Mouse (Mus musculus) cerebellum, postnatal 36 days (tissue): ENCODE data around the gene Plch2.

Experiments used
- DNase-seq, 2 experiments: peaks; one replicate each; pipeline ENCODE4 v3.0.0; 2021 to 2022; ENCODE audit warnings: mixed read lengths in 2 of 2

The Plch2 gene

DNA sequence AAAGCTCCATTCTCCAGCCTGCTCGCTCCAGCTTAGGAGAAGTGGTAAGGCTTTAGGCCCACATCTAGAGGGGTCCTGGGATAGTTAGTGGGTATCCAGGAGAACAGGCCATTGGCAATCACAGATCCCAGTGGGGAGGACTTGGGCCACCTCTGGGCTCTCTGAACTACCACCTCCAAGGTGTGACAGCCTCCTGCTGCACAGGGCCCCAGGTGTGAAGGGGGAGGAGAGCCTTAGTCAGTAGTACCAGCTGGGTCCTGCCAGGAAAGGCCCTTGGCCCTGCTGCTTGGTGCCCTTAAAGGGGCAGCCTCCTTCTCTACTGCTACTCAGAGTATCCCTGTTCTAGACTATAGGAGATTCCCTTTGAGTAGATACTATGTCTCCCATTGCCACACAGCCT is 36.4 kb downstream of the Plch2 start:
- no peak for DNase-seq

DNA sequence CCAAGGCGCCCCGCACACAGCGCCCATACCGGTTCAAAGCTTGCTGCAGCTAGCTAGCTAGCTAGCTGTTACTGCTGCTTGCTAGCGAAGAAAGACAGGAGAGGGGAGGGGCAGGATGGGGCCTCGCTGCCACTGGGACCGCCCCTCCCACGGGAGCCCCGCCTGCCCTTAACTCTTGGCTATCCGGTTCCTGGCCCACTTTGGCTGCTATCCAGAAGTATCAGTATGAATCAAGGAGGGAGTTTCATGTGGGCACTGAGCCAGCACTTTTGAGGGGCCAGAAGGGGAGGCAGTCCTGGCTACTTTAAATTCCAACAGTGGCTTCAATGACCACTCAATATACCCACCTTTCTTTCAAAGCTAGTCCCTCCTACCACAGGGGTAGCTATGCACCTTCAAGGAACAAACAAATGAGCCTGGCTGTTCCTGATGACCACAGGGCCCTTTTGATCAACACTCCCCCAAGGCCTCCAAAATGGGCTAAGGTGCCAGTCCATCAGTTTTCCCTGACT is 37.2 kb downstream of the Plch2 start:
- DNase-seq: peak; percentile 88 to 91

DNA sequence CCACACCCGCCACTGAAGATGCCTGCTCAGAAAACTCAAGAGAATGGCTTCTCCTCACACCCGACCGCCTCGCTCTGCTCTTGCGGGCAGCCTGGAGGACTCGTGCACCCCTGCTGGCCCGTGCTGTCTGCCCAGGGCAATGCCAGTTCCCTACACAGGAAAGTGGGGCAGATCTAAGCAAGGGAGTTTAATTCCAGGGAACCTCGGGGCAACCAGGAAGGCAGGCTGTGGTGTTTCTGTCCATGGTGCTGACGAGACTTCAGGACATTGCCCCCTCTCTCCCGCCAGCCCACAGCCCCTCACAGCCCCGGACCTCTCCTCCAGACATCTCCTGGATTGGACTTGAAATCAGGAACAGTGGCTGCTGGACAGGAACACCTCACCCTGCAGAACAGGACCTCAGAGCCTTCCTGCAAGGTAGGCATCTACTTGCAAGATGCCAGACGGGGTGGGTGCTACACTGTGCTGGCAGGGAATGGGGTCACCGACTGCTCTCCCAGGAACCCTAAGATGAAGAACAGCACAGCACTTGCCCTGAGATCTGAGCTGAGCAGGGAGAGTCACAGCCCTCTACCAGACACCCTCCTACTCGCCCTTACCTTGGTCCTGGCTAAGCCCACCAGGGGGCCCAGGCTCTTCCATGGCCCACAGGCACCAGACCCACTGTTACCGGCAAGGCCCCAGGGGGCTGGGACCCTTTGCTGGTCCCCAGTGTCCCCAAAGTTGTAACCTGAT is 37.8 kb downstream of the Plch2 start:
- peak; percentile 78 to 80 for DNase-seq

DNA sequence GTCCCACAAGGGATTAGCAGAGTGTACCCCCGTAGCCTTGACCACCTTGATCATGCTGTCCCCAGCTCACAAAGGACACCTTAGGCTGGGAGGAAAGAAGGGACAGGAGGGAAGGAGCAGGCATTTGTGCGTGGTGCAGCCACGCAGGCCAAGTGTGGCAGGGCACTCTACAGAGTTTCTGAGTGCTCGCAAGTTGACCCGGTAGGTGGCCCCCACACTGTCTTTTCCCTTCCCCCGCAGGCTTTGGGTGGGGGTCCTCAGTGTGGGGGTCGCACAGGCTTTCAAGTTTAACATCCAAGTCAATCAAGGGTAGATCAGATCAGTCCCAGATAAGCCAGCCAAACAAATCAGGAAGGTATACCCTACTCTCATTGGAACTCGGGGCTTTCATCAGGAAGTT is 38.5 kb downstream of the Plch2 start:
- no peak for DNase-seq

DNA sequence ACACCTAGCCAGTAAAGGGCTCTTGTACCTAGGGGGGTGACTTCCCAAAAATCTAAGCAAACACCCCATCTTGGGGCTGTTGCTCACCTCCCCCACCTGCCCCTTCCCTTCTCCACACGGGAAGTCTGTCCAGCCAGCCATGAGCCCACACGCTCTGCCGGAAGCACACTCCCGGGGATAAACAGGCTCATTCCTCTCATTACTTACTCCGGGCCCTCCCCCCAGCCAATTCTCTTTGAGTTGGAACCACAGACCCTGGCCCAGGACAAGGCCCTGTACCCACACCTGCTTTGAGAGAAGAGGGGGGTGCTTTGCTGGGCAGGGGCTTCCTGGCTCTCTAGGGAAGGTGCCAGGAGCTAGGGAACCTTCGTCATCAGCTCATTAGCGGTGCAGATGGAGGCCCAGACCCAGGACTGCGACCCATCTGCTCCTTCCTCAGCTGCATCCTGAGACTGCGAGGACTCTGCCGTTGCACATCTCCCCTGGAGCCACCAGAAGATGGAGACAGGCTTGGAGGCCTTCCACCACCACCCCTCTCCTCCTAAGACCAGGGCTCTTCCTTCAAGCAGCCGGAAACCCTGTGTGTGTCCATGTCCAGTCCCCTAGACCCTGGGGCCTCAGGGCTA is 39.2 kb downstream of the Plch2 start:
- peak; percentile 65 to 72 for DNase-seq

DNA sequence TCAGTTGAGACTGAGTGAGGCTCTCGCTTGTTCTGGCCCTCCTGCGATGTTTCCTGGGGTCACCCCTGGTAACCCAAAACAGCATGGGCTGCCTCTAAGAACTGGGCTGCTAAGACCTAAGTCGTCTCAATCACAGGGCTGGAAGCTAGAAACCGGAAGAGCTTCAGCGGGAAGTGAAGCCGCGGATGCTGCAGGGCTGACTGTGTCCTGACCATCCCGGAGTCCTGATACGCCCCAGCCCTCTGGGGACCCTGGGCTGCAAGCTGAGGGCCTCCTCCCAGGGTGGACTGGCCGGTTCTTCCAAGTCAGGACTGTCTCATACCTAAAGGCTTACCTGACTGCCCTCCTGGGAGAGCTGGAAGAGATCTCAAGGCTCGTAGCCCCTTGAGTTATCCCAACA is 39.8 kb downstream of the Plch2 start:
- DNase-seq: peak in 1 of 2 experiments; percentile 43

DNA sequence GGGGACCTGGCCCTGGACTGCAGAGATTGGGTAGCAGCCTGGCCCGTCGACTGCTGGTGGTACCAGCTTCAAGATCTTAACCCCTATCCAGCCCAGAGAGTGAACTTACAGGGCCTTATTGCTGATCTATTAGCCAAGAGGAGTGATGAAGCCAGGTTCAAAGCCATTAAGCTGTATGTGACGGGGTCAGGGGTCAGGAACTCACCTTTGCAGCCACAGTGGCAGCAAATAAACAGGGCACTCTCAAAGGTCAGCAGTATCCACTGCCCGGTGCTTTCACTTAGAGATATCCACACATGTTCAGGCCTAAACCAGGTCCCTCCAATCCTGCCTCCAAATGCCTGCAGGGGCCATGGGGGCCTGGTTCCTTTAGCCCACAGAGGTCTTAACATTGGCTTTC is 41.0 kb downstream of the Plch2 start:
- no peak for DNase-seq

DNA sequence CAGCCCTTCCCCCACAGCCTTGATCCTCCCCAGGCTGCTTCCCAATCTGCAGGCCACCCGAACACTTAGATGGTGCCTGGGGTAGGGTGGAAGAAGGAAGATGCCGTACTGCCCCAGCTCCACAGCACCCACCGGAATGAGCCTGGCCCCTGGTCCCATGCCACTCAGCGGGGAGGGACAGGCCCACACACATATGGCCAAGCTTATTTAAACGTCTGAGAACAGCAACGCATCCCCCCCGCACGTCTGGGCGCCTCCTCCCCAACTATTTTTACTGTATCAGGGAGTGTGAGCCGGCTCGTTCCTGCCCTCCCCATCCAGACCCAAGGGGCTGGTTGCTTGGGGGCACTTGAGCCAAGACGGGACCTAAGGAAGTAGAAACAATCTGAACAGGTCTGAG is 41.8 kb downstream of the Plch2 start:
- DNase-seq: no peak

DNA sequence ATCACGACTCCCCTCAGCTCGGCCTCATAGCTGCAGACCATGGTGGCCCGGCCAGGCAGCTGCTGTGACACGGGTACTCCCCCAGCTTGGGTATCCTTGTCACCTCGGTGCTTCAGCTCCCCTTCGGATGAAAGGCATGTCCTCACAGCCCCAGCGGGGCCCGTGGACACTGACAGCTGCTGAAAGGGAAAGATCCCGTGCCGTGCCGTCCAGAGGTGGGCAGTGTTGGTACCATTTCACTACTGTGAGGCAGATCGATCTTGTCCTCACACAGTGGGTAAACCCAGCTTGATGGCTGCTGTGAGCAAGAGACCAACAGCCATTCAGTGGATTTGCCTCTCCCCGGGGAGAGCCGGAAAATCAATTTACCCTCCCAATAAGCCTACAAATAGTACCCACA is 42.3 kb downstream of the Plch2 start:
- DNase-seq: no peak

DNA sequence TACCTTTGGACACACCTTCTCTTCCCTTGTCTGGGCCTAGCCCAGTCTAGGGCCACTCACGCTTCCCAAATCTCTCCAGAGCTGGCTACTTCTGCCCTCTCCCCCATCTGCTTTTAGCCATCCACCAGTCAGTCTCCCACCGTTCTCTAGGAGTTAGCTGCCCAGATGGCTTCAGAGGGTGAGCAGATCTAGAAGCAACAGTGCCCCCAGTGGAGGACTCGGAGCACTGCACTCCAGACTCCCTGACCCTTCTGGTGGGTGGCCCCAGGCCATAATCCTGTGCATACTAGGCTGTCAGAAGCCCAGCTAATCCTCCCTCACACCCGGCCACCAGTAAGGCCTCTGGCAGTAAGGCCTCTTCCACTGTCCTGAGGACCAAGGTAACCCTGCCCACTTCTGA is 43.8 kb downstream of the Plch2 start:
- DNase-seq: peak; percentile 83 to 84

DNA sequence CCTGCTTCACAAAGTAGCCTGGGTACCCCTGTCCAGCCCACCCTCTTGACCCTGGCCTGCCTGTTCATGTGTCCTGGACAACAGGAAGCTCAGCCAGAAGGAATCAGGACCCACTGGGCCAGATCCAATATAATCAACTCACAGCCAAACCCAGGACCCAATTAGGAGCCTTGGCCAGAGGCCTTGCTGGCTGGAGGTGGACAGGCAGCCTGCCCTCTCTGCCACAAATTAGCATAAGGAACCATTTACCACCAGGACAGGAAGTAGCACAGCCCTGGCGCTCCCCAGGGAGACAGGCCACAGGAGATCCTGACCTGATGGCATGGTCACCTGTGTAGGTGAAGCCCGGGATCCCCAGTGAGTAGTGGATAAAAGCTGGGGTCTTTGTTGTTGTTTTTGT is 44.5 kb downstream of the Plch2 start:
- peak; percentile 60 to 61 for DNase-seq

DNA sequence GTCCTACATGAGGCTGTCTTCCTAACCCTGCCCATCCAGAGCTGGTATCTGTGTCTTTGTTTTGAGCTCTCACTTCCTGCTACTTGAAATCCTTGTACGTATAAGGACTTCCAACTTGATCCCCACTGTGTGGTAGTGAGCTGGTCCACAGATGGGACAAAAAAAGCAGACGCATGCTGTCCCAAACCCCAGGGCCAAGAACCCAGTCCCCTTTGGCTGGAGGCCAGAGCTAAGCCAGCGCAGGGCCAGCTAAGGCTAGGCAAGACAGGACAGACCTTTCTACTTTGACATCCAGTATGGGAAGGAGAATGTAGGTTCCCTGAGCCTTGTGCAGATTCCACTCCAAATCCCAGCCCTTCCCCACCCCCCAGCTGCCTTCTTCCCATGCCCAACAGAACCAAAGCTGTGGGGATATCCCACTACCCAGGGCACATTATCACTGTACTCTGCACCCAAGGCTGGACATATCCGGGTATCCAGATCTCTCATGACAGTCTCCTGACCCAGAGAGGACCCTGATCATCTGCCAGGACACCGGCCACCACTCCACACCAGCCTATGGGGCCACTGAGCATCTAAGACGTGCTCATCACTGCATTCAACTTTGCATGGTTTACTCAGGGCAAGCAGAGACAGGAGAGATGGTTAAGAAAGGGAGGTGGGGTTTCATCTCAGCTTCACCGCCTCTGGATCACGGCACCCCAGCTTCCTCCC is 45.1 kb downstream of the Plch2 start:
- DNase-seq: peak; percentile 56 to 64

DNA sequence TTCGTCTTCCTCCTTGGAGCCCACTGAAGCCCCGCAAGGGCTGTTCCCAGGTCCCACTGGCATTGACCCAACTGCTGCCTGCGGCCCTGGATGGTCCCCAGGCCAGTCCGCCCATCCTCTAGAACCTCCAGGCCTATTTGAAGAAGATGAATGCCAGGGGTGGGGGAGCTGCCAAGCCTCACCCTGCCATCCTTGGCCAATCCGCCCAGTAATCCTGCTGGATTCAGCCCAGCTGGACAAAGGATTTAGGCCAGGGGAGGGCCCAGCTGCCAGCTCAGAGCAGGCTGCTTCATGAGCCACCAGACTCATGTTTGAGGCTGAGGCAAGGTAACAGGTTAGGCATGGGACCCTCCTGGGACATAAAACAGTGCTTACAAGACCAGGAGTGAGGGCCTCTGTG is 45.7 kb downstream of the Plch2 start:
- DNase-seq: peak; percentile 85 to 88

DNA sequence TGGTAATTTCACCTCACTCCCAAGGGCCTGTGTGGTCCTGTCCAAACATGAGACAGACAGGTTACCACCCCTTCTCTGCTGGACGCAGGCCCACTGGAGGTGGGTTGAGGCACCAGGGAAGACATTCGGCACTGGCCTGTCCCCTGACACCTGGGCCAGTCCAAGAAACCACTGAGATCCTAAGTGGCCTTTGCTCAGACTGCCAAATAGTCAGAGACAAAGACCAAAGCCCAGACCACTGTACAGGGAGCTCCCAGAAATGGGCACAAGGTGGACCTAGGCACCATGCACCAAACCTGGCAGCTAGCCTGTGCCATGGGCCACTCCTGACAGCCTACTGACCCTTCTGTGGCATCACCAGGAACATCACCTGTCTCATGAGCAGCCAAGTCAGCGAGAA is 47.4 kb downstream of the Plch2 start:
- no peak for DNase-seq

DNA sequence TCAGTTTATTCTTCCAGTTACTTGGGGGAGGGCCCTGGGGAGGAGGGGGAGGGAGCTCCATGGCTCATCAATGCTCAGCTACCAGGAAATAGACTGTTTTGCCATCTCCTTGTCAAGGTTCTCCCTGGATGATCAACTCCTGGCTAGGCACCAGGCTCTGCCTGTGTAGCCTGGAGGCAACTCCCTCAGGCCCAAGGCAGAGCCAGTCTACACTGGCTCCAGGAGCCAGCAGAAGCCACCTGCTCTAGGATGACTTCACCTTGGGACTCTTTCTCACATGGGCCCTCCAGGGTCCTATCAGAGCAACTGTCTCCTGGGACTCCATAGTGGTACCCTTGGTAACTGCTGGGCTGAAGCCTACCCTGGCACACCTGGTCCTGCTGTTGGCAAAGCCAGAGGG is 48.5 kb downstream of the Plch2 start:
- no peak for DNase-seq

DNA sequence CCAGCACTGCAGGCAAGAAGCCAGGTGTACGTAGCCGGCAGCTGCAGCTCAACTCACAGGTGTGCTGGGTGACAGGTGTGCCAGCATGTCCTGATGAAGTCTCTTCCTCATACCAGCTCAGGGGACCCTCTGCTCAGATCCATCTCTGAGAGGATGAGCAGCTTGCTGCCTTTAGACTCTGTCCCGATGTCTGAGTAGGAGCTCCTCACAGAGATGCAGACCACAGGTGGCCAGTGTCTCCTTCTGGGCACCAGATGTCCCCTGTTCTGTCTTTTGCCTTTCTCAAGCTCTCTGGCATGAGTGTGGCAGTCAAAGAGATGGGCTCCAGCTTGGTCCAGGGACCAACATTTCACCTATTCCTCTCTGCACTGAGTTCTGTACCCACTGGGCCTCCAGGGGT is 48.9 kb downstream of the Plch2 start:
- peak in 1 of 2 experiments; percentile 51 for DNase-seq

DNA sequence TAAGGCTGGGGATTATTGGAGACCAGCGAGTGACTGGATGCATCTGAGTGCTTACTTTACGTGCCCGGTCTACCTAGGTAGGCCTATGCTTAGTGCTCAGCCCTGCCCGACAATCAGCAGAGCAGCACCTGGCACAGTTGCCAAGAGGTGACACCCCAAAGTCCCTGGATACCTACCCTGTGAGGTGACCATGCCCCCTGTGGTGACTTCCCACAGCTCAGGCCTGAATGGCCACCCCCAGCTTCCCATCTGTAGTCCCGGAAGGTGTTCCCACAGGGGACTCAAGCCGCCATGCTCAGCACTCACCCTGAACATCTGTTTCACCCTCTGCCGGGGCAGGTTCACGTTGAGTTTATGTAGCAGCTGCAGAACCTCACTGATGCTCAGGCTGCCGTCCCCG is 50.3 kb downstream of the Plch2 start:
- DNase-seq: no peak

DNA sequence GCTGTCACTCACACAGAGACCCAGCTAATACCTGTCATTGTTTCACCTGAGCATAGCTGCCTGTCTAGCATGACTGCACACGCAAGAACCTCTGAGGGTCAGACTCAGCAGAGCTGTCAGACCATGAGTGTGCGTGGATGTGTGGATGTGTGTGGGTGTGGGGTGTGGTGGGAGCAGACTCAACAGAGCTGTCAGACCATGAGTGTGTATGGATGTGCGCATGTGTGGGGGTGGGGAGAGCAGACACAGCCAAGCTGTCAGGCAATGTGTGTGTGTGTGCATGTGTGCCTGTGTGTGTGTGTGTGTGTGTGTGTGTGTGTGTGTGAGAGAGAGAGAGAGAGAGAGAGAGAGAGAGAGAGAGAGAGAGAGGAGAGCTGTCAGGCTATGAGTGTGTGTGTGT is 51.3 kb downstream of the Plch2 start:
- no peak for DNase-seq

DNA sequence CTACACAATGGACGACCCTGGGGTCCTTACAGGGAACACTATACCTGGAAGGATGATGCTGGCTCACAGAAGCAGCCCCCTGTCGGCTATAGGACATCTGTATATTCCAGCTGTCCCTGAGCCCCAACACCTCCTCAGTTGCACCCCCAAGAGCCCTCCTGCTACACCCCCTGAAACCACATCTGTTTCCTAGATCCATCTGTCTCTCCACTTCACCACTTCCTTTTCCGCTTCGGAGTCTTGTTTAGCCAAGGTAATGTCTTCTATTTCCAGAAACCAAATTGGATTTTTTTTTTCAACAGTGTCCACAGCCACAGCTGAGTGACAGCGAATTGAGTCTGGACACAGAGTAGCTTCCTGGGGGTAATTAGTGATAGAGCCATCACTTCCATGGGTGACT is 57.2 kb downstream of the Plch2 start:
- DNase-seq: no peak

DNA sequence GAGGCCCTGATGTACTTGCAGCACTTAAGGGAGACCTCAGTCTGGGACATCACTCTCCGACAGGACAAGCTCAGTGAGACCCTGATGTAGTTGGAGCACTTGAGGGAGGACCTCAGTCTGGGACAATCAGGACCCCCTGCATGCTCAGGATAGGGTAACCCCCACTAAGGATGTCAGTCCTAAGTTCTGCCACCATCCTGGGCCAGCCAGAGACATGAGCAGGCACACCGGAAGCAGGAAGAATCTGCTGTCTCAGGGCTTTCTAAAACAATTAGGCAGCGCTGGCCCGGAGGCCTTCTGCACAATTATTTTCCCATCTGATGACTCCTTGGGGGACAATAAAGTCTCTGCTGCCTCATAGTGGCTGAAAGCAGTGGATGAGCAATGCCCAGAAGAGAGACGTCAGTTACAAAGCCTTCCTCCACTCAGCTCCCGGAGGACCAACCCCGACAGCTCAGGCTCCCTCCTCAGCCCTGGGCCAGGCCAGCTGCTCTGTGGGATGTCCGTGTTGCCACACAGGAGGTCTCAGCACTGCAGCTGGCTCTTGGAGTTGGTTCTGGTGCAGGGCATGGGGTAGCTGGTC is 59.9 kb downstream of the Plch2 start:
- DNase-seq: no peak

DNA sequence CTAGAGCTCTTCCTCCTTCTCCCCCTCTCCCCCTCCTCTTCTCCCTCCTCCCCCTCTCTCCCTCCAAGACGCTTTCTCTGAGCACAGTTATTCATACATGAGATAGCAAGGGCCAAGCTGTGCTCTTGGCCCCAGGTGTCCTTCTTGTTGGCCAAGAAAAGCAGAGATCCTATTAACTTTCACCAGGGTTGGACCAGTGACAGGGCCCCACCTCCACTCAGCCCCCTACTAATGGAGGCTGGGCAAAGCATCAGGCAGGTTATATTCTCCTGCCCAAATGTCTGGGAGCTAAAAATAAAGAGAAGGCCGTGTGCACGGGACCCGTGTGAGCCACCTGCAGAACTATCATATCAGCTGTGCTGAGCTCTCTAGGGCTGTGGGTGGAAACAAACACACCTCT is 61.7 kb downstream of the Plch2 start:
- DNase-seq: no peak

DNA sequence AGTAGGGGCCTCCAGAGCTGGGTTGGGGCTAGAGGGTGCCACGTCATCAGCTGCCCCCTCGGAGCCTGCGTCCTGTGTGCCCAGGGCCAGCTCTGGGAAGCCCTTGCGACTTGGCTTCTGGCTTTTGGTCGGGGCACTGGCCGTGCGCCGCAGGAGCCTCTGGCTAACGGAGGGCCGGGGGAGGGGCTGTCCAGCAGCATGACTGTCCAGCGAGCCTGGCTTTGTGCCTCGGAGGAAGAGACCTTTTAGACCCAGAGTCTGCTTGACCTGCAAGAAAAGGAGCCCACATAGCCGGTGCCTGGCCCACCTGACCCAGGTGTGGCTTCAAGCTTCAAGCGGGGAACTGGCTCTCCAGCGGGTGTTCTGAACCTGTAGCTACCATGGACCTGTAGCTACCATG is 69.8 kb downstream of the Plch2 start:
- no peak for DNase-seq

DNA sequence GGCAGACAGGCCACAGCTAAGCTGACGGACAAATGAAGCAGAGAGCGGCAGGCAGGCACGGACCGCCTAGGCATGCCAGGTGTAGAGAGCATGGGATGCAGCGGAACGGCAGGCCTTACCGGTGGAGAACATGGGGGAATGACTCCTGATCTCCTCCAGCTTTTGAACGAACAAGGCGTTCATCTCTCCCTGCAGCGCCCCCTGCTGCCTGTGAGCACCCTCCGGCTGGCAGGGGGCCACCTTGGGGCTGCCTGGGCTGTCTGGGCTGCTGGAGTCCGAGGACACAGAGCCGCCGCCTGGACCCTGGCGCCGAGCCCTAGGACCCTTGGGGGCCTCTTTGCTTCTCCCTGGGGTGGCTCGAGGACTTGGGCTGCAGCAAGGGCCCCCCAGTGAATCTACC is 70.5 kb downstream of the Plch2 start:
- peak; percentile 64 to 76 for DNase-seq
